Mouse (Mus musculus): Measurements from ENCODE around the gene Olfr229. TPM values are rescaled to one million over a fixed set of nuclear protein-coding genes. Genes with fewer than 3 reads are reported as not detected.
"Not testable (repeated sequence)": the region's sequence is repeated elsewhere in the genome, so short reads cannot be mapped to it uniquely, and the experiment has no call there.

Olfr229 gene
- polyA plus RNA-seq (2016; fragmentation: Nextera tagmentation; extraction: Ambion mirVana), result not detected in 2 replicates

DNA sequence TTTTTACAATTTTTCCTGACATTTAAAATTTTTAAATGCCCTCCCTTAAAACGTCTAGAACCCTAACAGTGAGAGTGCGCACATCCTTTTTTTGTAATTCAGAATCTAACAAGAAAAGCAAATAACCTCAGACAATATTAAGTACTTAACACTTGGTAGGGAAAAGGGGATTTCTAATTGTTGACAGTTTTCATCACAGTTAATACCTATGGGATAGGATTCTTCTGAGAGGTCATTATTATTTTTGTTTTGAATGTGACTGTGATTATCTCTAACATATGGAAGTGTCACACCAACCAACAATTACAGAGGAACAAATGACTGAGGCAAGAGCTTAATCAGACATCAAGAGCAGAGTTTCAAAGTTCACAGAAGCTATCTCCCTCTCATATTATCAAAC, at the start of gene Olfr229:
Olfr229 (plus strand) TSS at position 301 of the 400 bp plus-strand sequence.
- Histone ChIP-seq H3K4me3 (no peak within 1 kb of the TSS), H3K27me3 (ENCODE audit: insufficient read depth, poor library complexity, severe bottlenecking) (no peaks in the 10 kb centered on the region), H3K36me3 (no peaks in the 10 kb centered on the region), H3K4me1 (no peaks in the 10 kb centered on the region), H3K9me3 (no peaks in the 10 kb centered on the region), H3K27ac (no peak within 1 kb of the TSS)
- DNase-seq (ENCODE audit: low spot score), result no peak
- WGBS, result 68% methylated on average over 2 of the region's 2 CpGs

- Histone ChIP-seq H3K36me3 (no peaks in the 10 kb centered on the region), H3K4me3 (no peak within 1 kb of the TSS), H3K9me3 (no peaks in the 10 kb centered on the region), H3K27ac (no peak within 1 kb of the TSS), H3K27me3 (ENCODE audit: insufficient read depth, poor library complexity, severe bottlenecking) (no peaks in the 10 kb centered on the region), H3K4me1 (no peaks in the 10 kb centered on the region)
- no peak for DNase-seq (ENCODE audit: low spot score)
- WGBS, result 56% methylated on average over 2 of the region's 2 CpGs
Measured at GRCm38 (mm10) chr9:39866122-39866521, 41.0 kb upstream of the Olfr229 start, which contains the start of gene Olfr972. Gene Olfr972, plus strand, starts transcription at chr9:39866422.

- H3K4me1 ChIP-seq; H3K27me3 ChIP-seq (ENCODE audit: insufficient read depth, poor library complexity, severe bottlenecking); DNase-seq (ENCODE audit: low spot score); H3K4me3 ChIP-seq; H3K36me3 ChIP-seq; H3K9me3 ChIP-seq; H3K27ac ChIP-seq: not testable (repeated sequence)
- 94% methylated on average over 1 of the region's 1 CpGs for WGBS
Measured at GRCm38 (mm10) chr9:39871986-39872385, 35.1 kb upstream of the Olfr229 start.

DNA sequence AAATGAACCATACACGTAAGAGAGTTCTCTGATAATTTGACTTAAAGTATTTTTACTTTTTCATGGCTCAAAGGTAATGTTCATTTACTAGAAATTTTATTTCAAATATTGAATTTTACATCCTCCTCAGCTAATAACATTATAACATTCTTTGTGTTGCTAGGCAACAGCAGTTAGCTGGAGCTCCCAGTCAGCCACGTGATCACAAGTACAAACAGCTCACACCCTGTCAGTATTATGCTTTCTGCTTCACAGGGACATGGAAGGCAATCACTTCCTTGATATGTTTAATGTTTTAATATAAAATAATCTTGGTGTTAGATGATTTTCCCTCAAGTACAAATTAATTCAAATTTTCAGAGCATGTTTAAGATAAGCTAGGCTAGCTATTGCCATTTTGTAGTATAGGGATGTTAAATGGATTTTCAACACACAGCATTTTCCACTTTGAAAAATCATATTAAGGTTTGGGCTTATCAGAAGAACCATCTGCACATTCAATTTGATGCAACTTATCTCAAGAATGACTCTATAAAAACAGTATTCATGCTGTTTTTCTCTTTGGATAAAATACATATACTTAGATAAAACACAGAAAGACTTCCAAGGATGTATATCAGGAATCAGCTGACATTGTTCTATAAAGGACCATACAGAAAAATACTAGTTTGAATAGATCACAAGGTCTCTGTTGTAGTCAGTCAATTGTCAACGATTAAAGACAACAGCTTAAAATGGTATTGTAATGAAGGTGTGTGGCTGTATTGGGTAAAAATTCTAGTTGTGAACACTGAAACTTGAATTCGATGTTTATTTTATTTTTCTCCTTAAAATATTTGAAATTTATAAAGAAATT, 29.4 kb upstream of the Olfr229 start:
- H3K4me1 ChIP-seq; H3K9me3 ChIP-seq; DNase-seq (ENCODE audit: low spot score); H3K36me3 ChIP-seq; H3K27me3 ChIP-seq (ENCODE audit: insufficient read depth, poor library complexity, severe bottlenecking); H3K4me3 ChIP-seq; H3K27ac ChIP-seq: not testable (repeated sequence)
- no CpG with 5 or more reads among the region's 4 CpGs for WGBS

DNA sequence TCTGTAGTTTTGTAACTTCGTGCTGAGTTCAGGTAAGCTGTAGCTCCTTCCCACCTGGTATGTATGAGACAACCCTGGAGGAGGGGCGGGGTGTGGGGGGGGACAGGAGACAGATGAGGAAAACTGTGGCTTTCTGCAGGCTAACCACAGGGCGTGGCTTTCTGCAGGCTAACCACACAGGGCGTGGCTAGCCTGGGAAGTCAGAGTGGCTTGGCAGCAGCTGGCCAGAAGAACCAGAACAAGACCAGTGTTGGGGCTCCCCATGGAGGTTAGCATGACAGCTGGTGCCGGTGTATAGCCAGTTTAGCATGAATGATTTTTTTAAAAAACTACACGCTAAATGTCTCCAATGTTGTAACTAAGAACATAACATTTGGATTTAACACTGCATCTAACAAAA, 2.0 kb upstream of the Olfr229 start:
- Histone ChIP-seq H3K27ac (no peak overlapping the region), H3K36me3 (no peaks in the 10 kb centered on the region), H3K4me1 (no peaks in the 10 kb centered on the region), H3K4me3 (no peak overlapping the region), H3K27me3 (ENCODE audit: insufficient read depth, poor library complexity, severe bottlenecking) (no peaks in the 10 kb centered on the region), H3K9me3 (no peaks in the 10 kb centered on the region)
- 62% methylated on average over 6 of the region's 6 CpGs for WGBS
- DNase-seq (ENCODE audit: low spot score), result no peak

DNA sequence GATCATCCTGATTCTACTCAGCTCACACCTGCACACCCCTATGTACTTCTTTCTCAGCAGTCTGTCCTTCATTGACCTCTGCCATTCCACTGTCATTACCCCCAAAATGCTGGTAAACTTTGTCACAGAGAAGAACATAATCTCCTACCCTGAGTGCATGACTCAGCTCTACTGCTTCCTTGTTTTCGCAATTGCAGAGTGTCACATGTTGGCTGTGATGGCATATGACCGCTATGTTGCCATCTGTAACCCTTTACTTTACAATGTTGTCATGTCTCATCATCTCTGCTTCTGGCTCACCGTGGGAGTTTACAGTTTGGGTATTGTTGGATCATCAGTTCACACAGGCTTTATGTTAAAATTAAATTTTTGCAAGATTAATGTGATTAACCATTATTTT, 2.8 kb downstream of the Olfr229 start:
- Histone ChIP-seq H3K9me3 (no peaks in the 10 kb centered on the region), H3K27me3 (ENCODE audit: insufficient read depth, poor library complexity, severe bottlenecking) (no peaks in the 10 kb centered on the region), H3K36me3 (no peaks in the 10 kb centered on the region), H3K27ac (no peak overlapping the region), H3K4me3 (no peak overlapping the region), H3K4me1 (no peaks in the 10 kb centered on the region)
- WGBS, result 85% methylated on average over 3 of the region's 3 CpGs
- DNase-seq (ENCODE audit: low spot score), result no peak

GRCm38 (mm10) chr9:39927975-39928836, 21.1 kb downstream of the Olfr229 start:
- not testable (repeated sequence) for DNase-seq (ENCODE audit: low spot score); H3K27ac ChIP-seq; H3K4me1 ChIP-seq; H3K4me3 ChIP-seq; H3K36me3 ChIP-seq; H3K27me3 ChIP-seq (ENCODE audit: insufficient read depth, poor library complexity, severe bottlenecking); H3K9me3 ChIP-seq
- WGBS, result no CpG with 5 or more reads among the region's 4 CpGs

DNA sequence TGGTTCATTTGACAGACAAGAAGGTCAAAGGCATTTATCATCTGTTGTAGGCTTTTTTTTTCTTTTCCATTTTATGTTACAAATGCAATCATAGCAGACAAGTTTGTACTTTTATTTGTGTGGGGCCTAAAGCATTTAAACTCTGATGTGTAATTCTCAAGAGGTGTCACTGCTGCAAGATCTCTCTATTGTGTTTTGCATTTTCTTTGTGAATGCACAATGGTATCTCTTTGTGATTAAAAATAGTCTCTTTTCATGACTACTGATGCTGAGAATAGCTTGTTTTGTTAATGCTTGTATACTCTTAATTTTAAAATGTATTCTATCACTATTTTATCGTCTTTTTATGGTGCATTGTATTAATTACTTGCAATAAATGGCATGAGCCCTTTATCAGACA, 21.7 kb downstream of the Olfr229 start:
- 67% methylated on average over 1 of the region's 1 CpGs for WGBS
- H3K4me3 ChIP-seq, H3K27ac ChIP-seq: not testable (repeated sequence)

GRCm38 (mm10) chr9:39937201-39937600, 30.1 kb downstream of the Olfr229 start, which contains the start of gene Olfr974:
Gene Olfr974, plus strand, starts transcription at chr9:39937501.
- WGBS, result 82% methylated on average over 1 of the region's 1 CpGs
- Histone ChIP-seq H3K36me3 (no peaks in the 10 kb centered on the region), H3K4me3 (no peak within 1 kb of the TSS), H3K27ac (no peak within 1 kb of the TSS), H3K9me3 (no peaks in the 10 kb centered on the region), H3K27me3 (ENCODE audit: insufficient read depth, poor library complexity, severe bottlenecking) (no peaks in the 10 kb centered on the region), H3K4me1 (no peaks in the 10 kb centered on the region)
- no peak for DNase-seq (ENCODE audit: low spot score)

More for the DNA sequence above, 21.7 kb downstream of the Olfr229 start:
- DNase-seq (ENCODE audit: low spot score); H3K36me3 ChIP-seq; H3K4me1 ChIP-seq; H3K27me3 ChIP-seq (ENCODE audit: insufficient read depth, poor library complexity, severe bottlenecking); H3K9me3 ChIP-seq: not testable (repeated sequence)

- H3K27me3 ChIP-seq (ENCODE audit: insufficient read depth, poor library complexity, severe bottlenecking), result no peaks in the 10 kb centered on the region
- no peaks in the 10 kb centered on the region for H3K9me3 ChIP-seq
- H3K4me1 ChIP-seq, result no peaks in the 10 kb centered on the region
- H3K36me3 ChIP-seq, result no peaks in the 10 kb centered on the region
- 58% methylated on average over 1 of the region's 1 CpGs for WGBS
- H3K27ac ChIP-seq, result no peak within 1 kb of the TSS
- no peak within 1 kb of the TSS for H3K4me3 ChIP-seq
- no peak for DNase-seq (ENCODE audit: low spot score)
Measured at GRCm38 (mm10) chr9:39951946-39952345, 44.8 kb downstream of the Olfr229 start, which contains the start of gene Olfr975. Gene Olfr975, minus strand, starts transcription at chr9:39952046.

- WGBS, result 84% methylated on average over 8 of the region's 9 CpGs
- H3K36me3 ChIP-seq; H3K9me3 ChIP-seq; H3K27me3 ChIP-seq (ENCODE audit: insufficient read depth, poor library complexity, severe bottlenecking); H3K4me1 ChIP-seq; DNase-seq (ENCODE audit: low spot score); H3K4me3 ChIP-seq; H3K27ac ChIP-seq: not testable (repeated sequence)
Measured at GRCm38 (mm10) chr9:39961033-39961432, 53.9 kb downstream of the Olfr229 start, which contains the start of gene Olfr976. Gene Olfr976, minus strand, starts transcription at chr9:39961133.
